Mouse (Mus musculus): ENCODE measurements around the gene Cfap57. TPM values are rescaled to one million over a fixed set of nuclear protein-coding genes. Genes with fewer than 3 reads are reported as not detected.

Cfap57 gene
- total and polyA plus RNA-seq, 3 experiments, result not detected

DNA sequence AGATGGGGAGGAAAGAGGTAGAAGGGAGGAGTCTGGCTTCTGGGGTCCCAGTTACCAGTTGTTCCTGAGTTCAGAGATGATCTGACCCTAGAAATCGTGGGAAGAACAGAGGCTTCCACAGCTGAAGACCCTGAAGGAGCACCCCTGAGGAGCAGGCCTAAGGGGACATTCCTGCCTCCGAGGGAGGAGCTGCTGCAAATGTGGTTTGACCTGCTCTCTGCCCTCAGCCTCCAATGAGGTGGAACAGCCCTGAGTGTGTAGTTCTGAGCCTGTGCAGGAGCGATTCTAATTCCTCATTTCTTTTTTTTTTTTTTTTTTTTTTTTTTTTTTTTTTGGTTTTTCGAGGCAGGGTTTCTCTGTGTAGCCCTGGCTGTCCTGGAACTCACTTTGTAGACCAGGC lies 87.4 kb downstream of the Cfap57 start:
- dilution Hi-C loops (cut with MboI; ENCODE audit: extremely low pct_ligation_motif_present, extremely low pct_unique_long_range_greater_than_20kb, low sequenced_read_pairs), result no loop called here

DNA sequence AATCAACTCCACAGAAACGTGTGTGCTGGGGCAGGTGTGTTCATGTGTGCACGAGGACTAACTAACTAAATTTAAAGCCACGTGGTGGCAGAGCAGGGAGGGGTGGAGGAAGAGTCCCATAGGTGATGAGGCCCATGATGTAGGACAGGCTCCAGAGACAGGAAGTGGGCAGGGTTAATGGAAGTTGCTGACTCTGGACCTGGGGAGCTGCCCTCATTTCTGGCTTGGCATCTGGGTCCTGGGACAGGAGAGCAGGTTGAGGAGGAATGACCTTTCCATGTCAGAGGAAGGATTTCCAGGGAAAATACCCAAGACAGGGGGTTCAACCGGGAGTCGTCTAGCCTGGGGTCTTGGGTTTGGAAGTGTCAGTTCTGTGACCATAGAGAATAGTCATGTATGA lies 87.9 kb downstream of the Cfap57 start:
- dilution Hi-C loops (cut with MboI; ENCODE audit: extremely low pct_ligation_motif_present, extremely low pct_unique_long_range_greater_than_20kb, low sequenced_read_pairs) (no loop called here), in situ Hi-C loops (cut with MboI; ENCODE audit: low pct_ligation_motif_present, low pct_unique_long_range_greater_than_20kb, low sequenced_read_pairs) (no loop called here)
- Histone ChIP-seq H3K9ac (ENCODE audit: insufficient read depth, low read depth) (no peak overlapping the region), H3K4me2 (ENCODE audit: insufficient read depth, low read depth, poor library complexity, severe bottlenecking) (no peak overlapping the region), H3K9me3 (replicated peaks; ENCODE audit: low read length) (no peaks in the 10 kb centered on the region), H3K36me3 (replicated peaks in 1 of 2; ENCODE audit: control insufficient read depth in 1 of 2, insufficient read depth in 1 of 2, low read length in 1 of 2) (no peaks in the 10 kb centered on the region), H3K27ac (ENCODE audit: insufficient read depth, low read depth) (no peak overlapping the region), H3K27me3 (replicated peaks) (peaks cover 89% of the 10 kb centered on the region), H3K79me2 (replicated peaks; ENCODE audit: control insufficient read depth, extremely low read depth, insufficient read depth, poor library complexity, severe bottlenecking) (no peaks in the 10 kb centered on the region), H3K4me3 (replicated peaks in 1 of 3; ENCODE audit: low read depth in 2 of 3, low read length in 2 of 3, poor library complexity in 1 of 3) (no peak overlapping the region), H3K4me1 (ENCODE audit: control insufficient read depth in 1 of 2, insufficient read depth in 2 of 2) (no peaks in the 10 kb centered on the region)
- DNase-seq (ENCODE audit: extremely low read depth), result no peak
- TF ChIP-seq JUN (IDR thresholded peaks at IDR 0.05; ENCODE audit: insufficient read depth, low read depth, low read length) (no peak), JUND (conservative IDR thresholded peaks at IDR 0.05; ENCODE audit: low read depth, low read length) (no peak), TBP (conservative IDR thresholded peaks at IDR 0.05; ENCODE audit: low read depth, low read length) (no peak), NELFE (IDR thresholded peaks at IDR 0.05; ENCODE audit: low read depth, low read length) (no peak), MEF2A (IDR thresholded peaks at IDR 0.05; ENCODE audit: borderline replicate concordance, low read depth, low read length) (no peak), UBTF (IDR thresholded peaks at IDR 0.05; ENCODE audit: low read depth, low read length) (no peak), ELF1 (IDR thresholded peaks at IDR 0.05; ENCODE audit: low read depth, low read length) (no peak), CHD2 (IDR thresholded peaks at IDR 0.05; ENCODE audit: low read length) (no peak), HCFC1 (IDR thresholded peaks at IDR 0.05; ENCODE audit: low read depth, low read length) (no peak), SIN3A (IDR thresholded peaks at IDR 0.05; ENCODE audit: low read length) (no peak), NRF1 (IDR thresholded peaks at IDR 0.05; ENCODE audit: low read depth, low read length) (no peak), CTCF (conservative IDR thresholded peaks at IDR 0.05 in 1 of 2, IDR thresholded peaks at IDR 0.05 in 1 of 2; ENCODE audit: low read depth in 2 of 2, low read length in 2 of 2) (no peak), MAFK (IDR thresholded peaks at IDR 0.05; ENCODE audit: insufficient replicate concordance, low read length) (no peak), GABPA (IDR thresholded peaks at IDR 0.05; ENCODE audit: insufficient replicate concordance, low read depth, low read length) (no peak), ETS1 (conservative IDR thresholded peaks at IDR 0.05; ENCODE audit: low read depth, low read length) (no peak), MXI1 (IDR thresholded peaks at IDR 0.05; ENCODE audit: low read depth, low read length) (no peak), KAT2A (IDR thresholded peaks at IDR 0.05; ENCODE audit: insufficient replicate concordance, low read length) (no peak), RCOR1 (conservative IDR thresholded peaks at IDR 0.05; ENCODE audit: low read depth, low read length) (no peak)

More for the DNA sequence above, 87.4 kb downstream of the Cfap57 start:
- H3K27ac ChIP-seq (ENCODE audit: insufficient read depth, low read depth), result no peak overlapping the region
- no peak for DNase-seq (ENCODE audit: extremely low read depth)
- H3K4me3 ChIP-seq (replicated peaks in 1 of 3; ENCODE audit: low read depth in 2 of 3, low read length in 2 of 3, poor library complexity in 1 of 3), result no peak overlapping the region
- no peak overlapping the region for H3K9ac ChIP-seq (ENCODE audit: insufficient read depth, low read depth)
- in situ Hi-C loops (cut with MboI; ENCODE audit: low pct_ligation_motif_present, low pct_unique_long_range_greater_than_20kb, low sequenced_read_pairs), result no loop called here
- H3K27me3 ChIP-seq (replicated peaks), result peaks cover 89% of the 10 kb centered on the region
- H3K4me2 ChIP-seq (ENCODE audit: insufficient read depth, low read depth, poor library complexity, severe bottlenecking), result no peak overlapping the region
- no peaks in the 10 kb centered on the region for H3K4me1 ChIP-seq (ENCODE audit: control insufficient read depth in 1 of 2, insufficient read depth in 2 of 2)
- H3K79me2 ChIP-seq (replicated peaks; ENCODE audit: control insufficient read depth, extremely low read depth, insufficient read depth, poor library complexity, severe bottlenecking), result no peaks in the 10 kb centered on the region
- H3K36me3 ChIP-seq (replicated peaks in 1 of 2; ENCODE audit: control insufficient read depth in 1 of 2, insufficient read depth in 1 of 2, low read length in 1 of 2), result no peaks in the 10 kb centered on the region
- TF ChIP-seq JUN (IDR thresholded peaks at IDR 0.05; ENCODE audit: insufficient read depth, low read depth, low read length), result no peak
- H3K9me3 ChIP-seq (replicated peaks; ENCODE audit: low read length), result no peaks in the 10 kb centered on the region
